8 mouse cellular contexts compared by ENCODE assay signal in genomic region chr17:29268682-29269348, GRCm38 (mm10). TPM values are rescaled to one million over a fixed set of nuclear protein-coding genes. Genes with fewer than 3 reads are reported as not detected.
DNase-seq lines count a peak whose midpoint lies in the region; ATAC-seq and TF ChIP-seq lines count a peak whose summit lies in the region.

TSS of gene BC004004 (plus strand) at chr17:29268788.

- H3K9ac ChIP-seq in embryonic facial prominence, embryonic 15.5 days: peak within 1 kb of the TSS; percentile 86
- H3K9ac ChIP-seq in kidney, embryonic 14.5 days (ENCODE audit: low read depth, low read length): peak within 1 kb of the TSS; percentile 96
- H3K9ac ChIP-seq in limb, embryonic 15.5 days: peak within 1 kb of the TSS; percentile 88

- TF ChIP-seq CTCF in bone marrow, adult 2 months (IDR thresholded peaks at IDR 0.05; ENCODE audit: control insufficient read depth, insufficient read depth, low read length): peak; percentile 66

- peak; percentile 68; the same call in 1 of the 2 replicates for TF ChIP-seq POLR2A in bone marrow, adult 2 months (IDR thresholded peaks at IDR 0.05; ENCODE audit: borderline replicate concordance, control insufficient read depth, low read depth, low read length)

- under 1% methylated on average over 63 of the region's 63 CpGs for WGBS in bone marrow, adult 2 months
- WGBS in embryonic facial prominence, embryonic 15.5 days: under 1% methylated on average over 61 of the region's 63 CpGs
- WGBS in kidney, embryonic 14.5 days: under 1% methylated on average over 57 of the region's 63 CpGs
- WGBS in limb, embryonic 15.5 days: 0% methylated on average over 45 of the region's 63 CpGs

- H3K27ac ChIP-seq in bone marrow, adult 2 months (ENCODE audit: control insufficient read depth, insufficient read depth, low read depth, low read length, poor library complexity): peak within 1 kb of the TSS; percentile 94
- peak within 1 kb of the TSS; percentile 98 for H3K27ac ChIP-seq in embryonic facial prominence, embryonic 15.5 days (replicated peaks)
- H3K27ac ChIP-seq in kidney, embryonic 14.5 days (ENCODE audit: low read depth, low read length): peak within 1 kb of the TSS; percentile 91
- peak within 1 kb of the TSS; percentile 96 for H3K27ac ChIP-seq in limb, embryonic 15.5 days

- H3K36me3 ChIP-seq in embryonic facial prominence, embryonic 15.5 days: no peaks in the 10 kb centered on the region
- no peaks in the 10 kb centered on the region for H3K36me3 ChIP-seq in kidney, embryonic 14.5 days (ENCODE audit: control insufficient read depth, insufficient read depth, low read length)
- H3K36me3 ChIP-seq in limb, embryonic 15.5 days: no peaks in the 10 kb centered on the region

- no peaks in the 10 kb centered on the region for H3K9me3 ChIP-seq in embryonic facial prominence, embryonic 15.5 days (replicated peaks)
- no peaks in the 10 kb centered on the region for H3K9me3 ChIP-seq in kidney, embryonic 14.5 days (ENCODE audit: control insufficient read depth, low read length)
- H3K9me3 ChIP-seq in limb, embryonic 15.5 days: no peaks in the 10 kb centered on the region

- DNase-seq in 416B (ENCODE audit: low read depth): peak; percentile 98
- peak; percentile 96 to 97 for DNase-seq in heart, adult 9 months (ENCODE audit: low spot score in 2 of 2)
- peak; percentile 89 to 94 for DNase-seq in monocyte, adult 2 months (ENCODE audit: low read depth in 1 of 2, low spot score in 2 of 2)
- peak; percentile 96 for DNase-seq in spleen, postnatal 36 days (ENCODE audit: low spot score in 2 of 2)

- H3K4me1 ChIP-seq in bone marrow, adult 2 months (ENCODE audit: control insufficient read depth, insufficient read depth, low read length): peaks cover 2% of the 10 kb centered on the region; the same call in 1 of the 2 replicates
- H3K4me1 ChIP-seq in embryonic facial prominence, embryonic 15.5 days: peaks cover 26% of the 10 kb centered on the region
- H3K4me1 ChIP-seq in kidney, embryonic 14.5 days (ENCODE audit: control insufficient read depth, insufficient read depth, low read length): peaks cover 20% of the 10 kb centered on the region
- H3K4me1 ChIP-seq in limb, embryonic 15.5 days: peaks cover 26% of the 10 kb centered on the region

- ATAC-seq in embryonic facial prominence, embryonic 15.5 days (ENCODE audit: insufficient number of reproducible peaks, low FRiP score, low TSS enrichment, low read depth): peak; percentile 88
- ATAC-seq in kidney, embryonic 14.5 days (ENCODE audit: low FRiP score, low TSS enrichment): peak; percentile 85
- peak; percentile 80 for ATAC-seq in limb, embryonic 15.5 days (ENCODE audit: insufficient number of reproducible peaks, low FRiP score, low TSS enrichment, low read depth)

- peak within 1 kb of the TSS; percentile 61 for H3K4me2 ChIP-seq in embryonic facial prominence, embryonic 15.5 days (replicated peaks)
- H3K4me2 ChIP-seq in kidney, embryonic 14.5 days (replicated peaks; ENCODE audit: low read depth, low read length): peak within 1 kb of the TSS; percentile 61
- peak within 1 kb of the TSS; percentile 47 for H3K4me2 ChIP-seq in limb, embryonic 15.5 days

- H3K4me3 ChIP-seq in bone marrow, adult 2 months (replicated peaks; ENCODE audit: control insufficient read depth, low read depth, low read length): peak within 1 kb of the TSS; percentile 87
- peak within 1 kb of the TSS; percentile 85 for H3K4me3 ChIP-seq in embryonic facial prominence, embryonic 15.5 days (replicated peaks)
- peak within 1 kb of the TSS; percentile 89 for H3K4me3 ChIP-seq in kidney, embryonic 14.5 days (ENCODE audit: low read length)
- H3K4me3 ChIP-seq in limb, embryonic 15.5 days: peak within 1 kb of the TSS; percentile 80

- H3K27me3 ChIP-seq in embryonic facial prominence, embryonic 15.5 days: no peaks in the 10 kb centered on the region
- H3K27me3 ChIP-seq in kidney, embryonic 14.5 days (ENCODE audit: control insufficient read depth, insufficient read depth, low read length): no peaks in the 10 kb centered on the region
- H3K27me3 ChIP-seq in limb, embryonic 15.5 days: no peaks in the 10 kb centered on the region

RNA-seq across cellular contexts. Expression of gene BC004004, which starts in this region (rescaled TPM):
- polyA plus RNA-seq in bone marrow, adult 2 months (2011; ENCODE audit: insufficient read depth, insufficient read length, low replicate concordance, missing spikeins): 35.1 and 81.6 TPM in 2 replicates
- 82.1 and 85.8 TPM in 2 replicates for polyA plus RNA-seq in embryonic facial prominence, embryonic 15.5 days (2015; fragmentation: Nextera tagmentation; extraction: Ambion mirVana)
- 59.8 and 63.3 TPM in 2 replicates for polyA plus RNA-seq in kidney, embryonic 14.5 days (2014; fragmentation: Nextera tagmentation; extraction: Ambion mirVana)
- 84.1 and 95.5 TPM in 2 replicates for polyA plus RNA-seq in limb, embryonic 15.5 days (2015; fragmentation: Nextera tagmentation; extraction: Ambion mirVana)

Comparison
In these comparisons a context has a peak if more than half of its experiments do, and no peak if none do; other contexts are left out.
1. Peak in every context shown above with its lines: DNase-seq, ATAC-seq, H3K4me3 ChIP-seq and H3K27ac ChIP-seq.